Mouse (Mus musculus) lung, embryonic 14.5 days (tissue): ENCODE data around the gene Megf6. TPM values are rescaled to one million over a fixed set of nuclear protein-coding genes. Genes with fewer than 3 reads are reported as not detected.

Source experiments
- ATAC-seq: fragments of 200-750 bp; cut with Nextera tagmentation; 2 replicates; pipeline ENCODE4 v1.8.0; 2017; ENCODE audit warnings: mild to moderate bottlenecking, moderate TSS enrichment, moderate library complexity; ENCODE audit not compliant: insufficient read depth
- DNase-seq: peaks from one replicate; pipeline ENCODE4 v3.0.0-alpha.2; 2015
- H3K27ac ChIP-seq: fragments of 300-500 bp; sonication (generic); 2 replicates; pipeline ENCODE4 v1.5.1; 2014; ENCODE audit warnings: low read depth, mild to moderate bottlenecking, moderate library complexity
- H3K27me3 ChIP-seq: fragments of 300-500 bp; sonication (generic); 2 replicates; pipeline ENCODE4 v1.6.1; 2014; ENCODE audit warnings: low read length, control low read depth; ENCODE audit not compliant: insufficient read depth
- H3K36me3 ChIP-seq: fragments of 300-500 bp; sonication (generic); 2 replicates; pipeline ENCODE4 v1.6.1; 2014; ENCODE audit warnings: control low read depth; ENCODE audit not compliant: insufficient read depth
- H3K4me1 ChIP-seq: fragments of 300-500 bp; sonication (generic); 2 replicates; pipeline ENCODE4 v1.6.1; 2014; ENCODE audit warnings: antibody characterized with exemption, control low read depth; ENCODE audit not compliant: insufficient read depth
- H3K4me2 ChIP-seq: fragments of 300-500 bp; sonication (generic); 2 replicates; pipeline ENCODE4 v1.6.1; 2014; ENCODE audit warnings: mild to moderate bottlenecking
- H3K4me3 ChIP-seq: fragments of 300-500 bp; sonication (generic); 2 replicates; pipeline ENCODE4 v1.5.1; 2014; ENCODE audit warnings: low read depth, low read length
- H3K9ac ChIP-seq: fragments of 300-500 bp; sonication (generic); 2 replicates; pipeline ENCODE4 v1.6.1; 2014
- H3K9me3 ChIP-seq: fragments of 300-500 bp; sonication (generic); 2 replicates; pipeline ENCODE4 v1.6.1; 2016; ENCODE audit warnings: low read depth, low read length, control low read depth
- CTCF ChIP-seq: IDR thresholded peaks from 2 replicates; pipeline ENCODE4 v1.5.1; 2016; ENCODE audit warnings: antibody characterized with exemption, low read depth
- WGBS: fragments of 180-500 bp; shearing (Covaris S2); extraction: QIAGEN DNeasy Blood & Tissue Kit; methylation state at CpG from one replicate; pipeline ENCODE4 v1.1.7; 2014; 5-methylcytosine and 5-hydroxymethylcytosine counted together
- polyA plus RNA-seq: library from polyadenylated mRNA; unstranded; fragments of >200 nt; fragmentation: Nextera tagmentation; extraction: Ambion mirVana; gene quantifications from 2 replicates; pipeline ENCODE4 v1.2.1, GENCODE M21; 2014

The Megf6 gene
- polyA plus RNA-seq, 1 experiment from 2014 or later, result 14.8 TPM

- no peak for TF ChIP-seq CTCF
- no peak overlapping the region for H3K4me3 ChIP-seq
- WGBS, result 12% methylated on average over 3 of the region's 3 CpGs
- H3K9me3 ChIP-seq, result no peaks in the 10 kb centered on the region
- no peak overlapping the region for H3K4me2 ChIP-seq
- no peak for DNase-seq
- no peak overlapping the region for H3K27ac ChIP-seq
- ATAC-seq, result no peak
- no peaks in the 10 kb centered on the region for H3K36me3 ChIP-seq
- H3K9ac ChIP-seq, result no peak overlapping the region
- H3K4me1 ChIP-seq, result no peaks in the 10 kb centered on the region; the same call in 1 of the 2 replicates
- no peaks in the 10 kb centered on the region for H3K27me3 ChIP-seq
Measured at GRCm38 (mm10) chr4:154209825-154210224, 39.3 kb downstream of the Megf6 start.

- H3K27me3 ChIP-seq, result no peaks in the 10 kb centered on the region
- no peaks in the 10 kb centered on the region for H3K36me3 ChIP-seq
- DNase-seq (no peak), ATAC-seq (no peak)
- no peak overlapping the region for H3K4me3 ChIP-seq
- no peak overlapping the region for H3K9ac ChIP-seq
- 69% methylated on average over 13 of the region's 13 CpGs for WGBS
- no peak for TF ChIP-seq CTCF
- no peaks in the 10 kb centered on the region for H3K4me1 ChIP-seq
- H3K27ac ChIP-seq, result no peak overlapping the region
- H3K4me2 ChIP-seq, result no peak overlapping the region
- H3K9me3 ChIP-seq, result no peaks in the 10 kb centered on the region
Measured at GRCm38 (mm10) chr4:154211459-154211858, 40.9 kb downstream of the Megf6 start.

GRCm38 (mm10) chr4:154213586-154213985 is 43.1 kb downstream of the Megf6 start:
- H3K9me3 ChIP-seq, result no peaks in the 10 kb centered on the region
- no peak for DNase-seq
- WGBS, result 38% methylated on average over 7 of the region's 7 CpGs
- no peak overlapping the region for H3K4me2 ChIP-seq
- H3K27ac ChIP-seq, result no peak overlapping the region
- H3K9ac ChIP-seq, result no peak overlapping the region
- H3K36me3 ChIP-seq, result no peaks in the 10 kb centered on the region
- TF ChIP-seq CTCF, result no peak
- H3K4me3 ChIP-seq, result no peak overlapping the region
- ATAC-seq, result peak; percentile 53
- no peaks in the 10 kb centered on the region for H3K4me1 ChIP-seq
- no peaks in the 10 kb centered on the region for H3K27me3 ChIP-seq

GRCm38 (mm10) chr4:154214075-154214474 is 43.5 kb downstream of the Megf6 start:
- no peak for DNase-seq
- 9% methylated on average over 5 of the region's 5 CpGs for WGBS
- Histone ChIP-seq H3K9me3 (no peaks in the 10 kb centered on the region), H3K27ac (no peak overlapping the region), H3K36me3 (no peaks in the 10 kb centered on the region), H3K9ac (no peak overlapping the region), H3K4me2 (no peak overlapping the region), H3K4me3 (no peak overlapping the region), H3K4me1 (no peaks in the 10 kb centered on the region), H3K27me3 (no peaks in the 10 kb centered on the region)
- no peak; the same call in 1 of the 2 replicates for ATAC-seq
- TF ChIP-seq CTCF, result no peak

GRCm38 (mm10) chr4:154217711-154218350 is 47.3 kb downstream of the Megf6 start:
- Histone ChIP-seq H3K27me3 (no peaks in the 10 kb centered on the region), H3K4me2 (no peak overlapping the region), H3K4me1 (no peaks in the 10 kb centered on the region), H3K27ac (no peak overlapping the region), H3K9me3 (no peaks in the 10 kb centered on the region), H3K9ac (no peak overlapping the region), H3K4me3 (no peak overlapping the region), H3K36me3 (no peaks in the 10 kb centered on the region)
- no peak for TF ChIP-seq CTCF
- 36% methylated on average over 7 of the region's 7 CpGs for WGBS
- DNase-seq (no peak), ATAC-seq (no peak)

- ATAC-seq, result no peak
- DNase-seq, result no peak
- H3K9ac ChIP-seq, result no peak overlapping the region
- no peak overlapping the region for H3K27ac ChIP-seq
- no peak for TF ChIP-seq CTCF
- H3K9me3 ChIP-seq, result no peaks in the 10 kb centered on the region
- 0 out of 2 replicates have a peak, but pooled peaks cover 12% of the 10 kb centered on the region for H3K4me1 ChIP-seq
- 59% methylated on average over 6 of the region's 6 CpGs for WGBS
- H3K4me3 ChIP-seq, result no peak overlapping the region
- no peaks in the 10 kb centered on the region for H3K36me3 ChIP-seq
- H3K27me3 ChIP-seq, result no peaks in the 10 kb centered on the region
- H3K4me2 ChIP-seq, result no peak overlapping the region
Measured at GRCm38 (mm10) chr4:154222773-154223172, 52.2 kb downstream of the Megf6 start.

- TF ChIP-seq CTCF, result no peak
- no peaks in the 10 kb centered on the region for H3K36me3 ChIP-seq
- no peak overlapping the region for H3K4me2 ChIP-seq
- no peak overlapping the region for H3K4me3 ChIP-seq
- no peaks in the 10 kb centered on the region for H3K27me3 ChIP-seq
- ATAC-seq, result peak; percentile 85
- no peaks in the 10 kb centered on the region for H3K9me3 ChIP-seq
- 21% methylated on average over 6 of the region's 6 CpGs for WGBS
- peak overlapping the region; percentile 50; the same call in 1 of the 2 replicates for H3K27ac ChIP-seq
- H3K4me1 ChIP-seq, result 0 out of 2 replicates have a peak, but pooled peaks cover 12% of the 10 kb centered on the region
- peak; percentile 77 for DNase-seq
- H3K9ac ChIP-seq, result no peak overlapping the region; the same call in 1 of the 2 replicates
Measured at GRCm38 (mm10) chr4:154224267-154224969, 53.9 kb downstream of the Megf6 start.
